Mouse (Mus musculus) forebrain, embryonic 12.5 days (tissue): ENCODE results near the gene Chac2. TPM values are rescaled to one million over a fixed set of nuclear protein-coding genes. Genes with fewer than 3 reads are reported as not detected.

ENCODE experiments used
- ATAC-seq: fragments of 200-750 bp; cut with Nextera tagmentation; 2 replicates; pipeline ENCODE4 v1.8.0; 2017; ENCODE audit warnings: moderate TSS enrichment; ENCODE audit not compliant: low FRiP score
- H3K27ac ChIP-seq: fragments of 300-500 bp; sonication (generic); 2 replicates; pipeline ENCODE4 v1.5.1; 2016; ENCODE audit warnings: mild to moderate bottlenecking
- H3K27me3 ChIP-seq: fragments of 300-500 bp; sonication (generic); 2 replicates; pipeline ENCODE4 v1.6.1; 2016; ENCODE audit warnings: mild to moderate bottlenecking
- H3K36me3 ChIP-seq: fragments of 300-500 bp; sonication (generic); replicated peaks from 2 replicates; pipeline ENCODE4 v1.6.1; 2016; ENCODE audit warnings: mild to moderate bottlenecking
- H3K4me1 ChIP-seq: fragments of 300-500 bp; sonication (generic); 2 replicates; pipeline ENCODE4 v1.6.1; 2016
- H3K4me2 ChIP-seq: fragments of 300-500 bp; sonication (generic); 2 replicates; pipeline ENCODE4 v1.6.1; 2016; ENCODE audit warnings: mild to moderate bottlenecking, moderate library complexity
- H3K4me3 ChIP-seq: fragments of 300-500 bp; sonication (generic); replicated peaks from 2 replicates; pipeline ENCODE4 v1.5.1; 2016; ENCODE audit warnings: mild to moderate bottlenecking
- H3K9ac ChIP-seq: fragments of 300-500 bp; sonication (generic); 2 replicates; pipeline ENCODE4 v1.6.1; 2016; ENCODE audit warnings: mild to moderate bottlenecking
- H3K9me3 ChIP-seq: fragments of 300-500 bp; sonication (generic); 2 replicates; pipeline ENCODE4 v1.6.1; 2016
- WGBS: fragments of 180-500 bp; shearing (Covaris S2); methylation state at CpG from one replicate; pipeline ENCODE4 v1.1.7; 2016; 5-methylcytosine and 5-hydroxymethylcytosine counted together
- polyA plus RNA-seq: library from polyadenylated mRNA; unstranded; fragments of >200 nt; fragmentation: Nextera tagmentation; extraction: Ambion mirVana; gene quantifications from 2 replicates; pipeline ENCODE4 v1.2.1, GENCODE M21; 2016

Chac2 gene
- polyA plus RNA-seq, 1 experiment from 2014 or later, result 18.6 TPM

DNA sequence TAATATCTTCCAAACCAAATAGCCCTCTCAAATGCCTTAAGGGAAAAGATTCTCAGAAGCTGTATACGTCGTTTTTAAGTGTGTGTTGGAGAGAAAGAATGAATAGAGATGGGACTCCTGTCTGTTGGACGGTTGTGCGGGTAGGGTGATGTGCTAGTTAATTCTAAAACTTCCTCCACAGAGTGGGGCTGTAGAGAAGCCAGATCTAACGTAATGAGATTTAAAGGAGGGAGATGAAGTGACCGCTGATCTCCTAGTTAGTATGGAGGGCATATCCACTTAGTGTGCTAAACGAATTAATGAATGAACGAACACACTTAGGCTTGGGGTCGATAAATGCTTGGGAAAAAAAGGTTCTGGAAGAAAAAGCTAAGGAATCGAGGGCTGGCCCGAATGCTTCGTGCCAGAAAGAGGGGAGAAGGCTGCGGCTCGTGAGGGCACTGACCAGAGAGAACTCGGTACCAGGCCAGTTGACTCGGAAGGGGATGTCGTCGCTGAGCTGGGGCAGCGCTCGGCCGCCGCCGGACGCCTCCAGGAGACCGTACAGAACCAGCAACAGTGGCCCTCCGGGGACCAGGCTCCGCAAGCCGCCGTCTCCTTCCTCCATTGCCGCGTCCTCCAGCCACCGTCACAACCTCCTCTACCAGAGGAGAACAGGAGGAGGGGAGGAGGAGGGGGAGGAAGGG is 32.5 kb downstream of the Chac2 start:
- Histone ChIP-seq H3K4me1 (peaks cover 11% of the 10 kb centered on the region), H3K4me2 (peak overlapping the region; percentile 73), H3K27me3 (no peaks in the 10 kb centered on the region), H3K27ac (peak overlapping the region; percentile 87), H3K9me3 (peaks cover 13% of the 10 kb centered on the region), H3K4me3 (peak overlapping the region; percentile 76), H3K36me3 (peaks cover 32% of the 10 kb centered on the region), H3K9ac (peak overlapping the region; percentile 87)
- 1% methylated on average over 29 of the region's 32 CpGs for WGBS
- peak; percentile 91 for ATAC-seq

DNA sequence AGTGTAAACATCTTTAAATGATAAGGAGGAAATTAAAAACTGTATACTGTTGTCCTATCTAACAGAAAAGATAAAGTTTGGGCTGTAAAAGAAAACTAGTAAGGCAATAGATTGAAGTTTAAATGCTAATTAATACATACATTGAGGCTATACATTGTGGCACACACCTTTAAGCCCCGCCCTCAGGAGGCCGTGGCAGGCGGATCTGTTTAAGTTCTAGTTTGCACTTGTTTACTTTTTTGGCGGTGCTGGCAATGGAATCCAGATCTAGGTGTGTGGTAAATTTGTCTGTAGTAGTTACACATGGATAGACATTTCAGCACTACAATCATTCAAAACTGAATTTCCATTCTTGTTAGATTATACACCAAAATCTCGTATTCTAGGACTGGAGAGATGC is 33.3 kb downstream of the Chac2 start:
- peaks cover 10% of the 10 kb centered on the region for H3K9me3 ChIP-seq
- H3K4me1 ChIP-seq, result peaks cover 11% of the 10 kb centered on the region
- H3K36me3 ChIP-seq, result peaks cover 37% of the 10 kb centered on the region
- H3K4me2 ChIP-seq, result peak overlapping the region; percentile 73
- H3K9ac ChIP-seq, result no peak overlapping the region
- 71% methylated on average over 5 of the region's 5 CpGs for WGBS
- H3K27me3 ChIP-seq, result no peaks in the 10 kb centered on the region
- no peak overlapping the region for H3K27ac ChIP-seq
- H3K4me3 ChIP-seq, result peak overlapping the region; percentile 76
- no peak for ATAC-seq

DNA sequence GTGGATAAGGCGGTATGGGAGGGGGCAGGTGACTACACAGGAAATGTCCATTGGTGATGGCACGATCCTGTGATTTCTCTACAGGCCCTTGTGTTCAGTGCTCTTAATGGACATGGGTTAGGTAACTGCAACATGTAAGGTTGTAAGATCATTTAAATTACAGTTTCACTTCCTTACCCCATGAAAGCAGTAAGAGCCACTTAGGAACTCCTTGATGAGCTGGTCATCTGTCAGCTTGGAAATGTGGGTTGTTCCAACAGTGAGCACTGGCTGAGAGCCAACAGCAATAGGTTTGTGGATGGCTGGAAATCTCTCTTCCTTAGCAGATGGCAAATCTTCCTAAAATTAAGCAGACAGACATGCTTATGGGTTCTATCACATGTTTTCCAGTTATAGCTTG is 42.6 kb downstream of the Chac2 start:
- Histone ChIP-seq H3K4me2 (no peak overlapping the region), H3K9ac (no peak overlapping the region), H3K4me1 (no peaks in the 10 kb centered on the region), H3K9me3 (no peaks in the 10 kb centered on the region), H3K27ac (no peak overlapping the region), H3K4me3 (no peak overlapping the region), H3K36me3 (peaks cover 61% of the 10 kb centered on the region), H3K27me3 (no peaks in the 10 kb centered on the region)
- WGBS, result 97% methylated on average over 2 of the region's 2 CpGs
- no peak for ATAC-seq

DNA sequence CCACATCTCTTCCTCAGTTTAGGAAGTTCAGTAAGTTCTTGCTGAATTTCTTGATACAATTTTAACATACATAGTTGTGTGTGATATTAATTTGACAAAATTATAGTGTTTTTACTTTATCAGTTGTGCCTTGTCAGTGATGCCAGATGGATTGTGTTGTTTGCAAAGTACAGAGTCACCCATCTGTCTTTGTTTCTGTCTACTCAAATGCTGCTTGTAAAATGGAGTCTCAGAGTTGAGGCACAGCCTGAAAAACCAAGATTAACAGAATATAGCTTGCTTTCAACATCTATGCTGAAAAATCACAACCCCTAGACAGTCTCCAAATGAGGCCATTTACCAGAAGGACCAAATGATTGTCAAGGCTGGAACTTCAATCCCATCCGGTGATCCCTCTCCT is 57.7 kb downstream of the Chac2 start:
- Histone ChIP-seq H3K36me3 (peaks cover 29% of the 10 kb centered on the region), H3K9ac (no peak overlapping the region), H3K4me2 (no peak overlapping the region), H3K27me3 (no peaks in the 10 kb centered on the region), H3K4me1 (no peaks in the 10 kb centered on the region), H3K9me3 (no peaks in the 10 kb centered on the region), H3K4me3 (no peak overlapping the region), H3K27ac (no peak overlapping the region)
- no peak for ATAC-seq
- 100% methylated on average over 1 of the region's 1 CpGs for WGBS

DNA sequence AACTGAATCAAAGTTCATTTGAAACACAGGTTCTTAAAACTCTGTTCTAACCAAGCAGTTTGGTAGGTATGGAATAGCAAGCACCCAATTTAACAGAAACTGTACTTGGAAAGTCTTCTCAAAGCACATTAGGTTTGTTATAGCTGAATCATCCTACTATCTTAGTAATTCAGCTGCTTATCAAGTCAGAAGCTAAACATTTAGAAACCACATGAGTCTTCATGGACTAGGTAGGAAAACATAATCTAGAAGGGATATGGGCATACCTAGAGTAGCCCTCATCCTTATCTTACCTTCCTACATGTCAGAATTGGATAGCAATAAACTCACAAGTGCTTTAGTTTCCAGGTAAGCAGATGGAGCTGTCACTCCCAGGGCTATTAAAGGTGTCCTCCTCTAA is 58.1 kb downstream of the Chac2 start:
- no peak overlapping the region for H3K4me3 ChIP-seq
- H3K27me3 ChIP-seq, result no peaks in the 10 kb centered on the region
- ATAC-seq, result no peak
- no peak overlapping the region for H3K4me2 ChIP-seq
- H3K27ac ChIP-seq, result no peak overlapping the region
- peaks cover 29% of the 10 kb centered on the region for H3K36me3 ChIP-seq
- H3K9me3 ChIP-seq, result no peaks in the 10 kb centered on the region
- no peak overlapping the region for H3K9ac ChIP-seq
- H3K4me1 ChIP-seq, result no peaks in the 10 kb centered on the region

Other genes with a start within 250 kb of the Chac2 start
- gene Psme4, start 214.6 kb downstream of the Chac2 start, polyA plus RNA-seq, result 32.1 and 38.2 TPM in 2 replicates
- gene Gpr75, start 101.0 kb downstream of the Chac2 start, polyA plus RNA-seq, result 1.4 and 1.5 TPM in 2 replicates
- gene Asb3, start 100.9 kb downstream of the Chac2 start, polyA plus RNA-seq, result 34.2 and 34.7 TPM in 2 replicates
- gene Erlec1, start 32.0 kb downstream of the Chac2 start, polyA plus RNA-seq, result 9.9 and 10.5 TPM in 2 replicates
- gene Gm17332, start 196.1 kb upstream of the Chac2 start, polyA plus RNA-seq, result not detected in 2 replicates